ENCODE assay signal across 26 mouse cellular contexts in genomic region chr17:11030936-11031335, GRCm38 (mm10).
"Had no signal": no experiment of that assay in that cellular context is flagged by ENCODE, and none has a peak within 500 bp of the region (broad histone marks: within the 10 kb centered on the region; RNA-seq: fewer than 3 reads in every experiment).

No protein-coding gene starts in this region.

- H3K4me3 ChIP-seq: heart, adult 2 months; heart, embryonic 13.5 days; heart, embryonic 15.5 days; hindbrain, embryonic 10.5 days; hindbrain, embryonic 12.5 days; intestine, embryonic 15.5 days; layer of hippocampus, adult 2 months; left cerebral cortex, adult 2 months; limb, embryonic 15.5 days; liver, embryonic 12.5 days had no signal

- ATAC-seq: hindbrain, embryonic 16.5 days; inflammation-experienced regulatory T-cells, adult 6 months; intestine, embryonic 15.5 days; intestine, postnatal 0 days; liver, embryonic 12.5 days had no signal

- H3K4me2 ChIP-seq: heart, embryonic 11.5 days; heart, embryonic 13.5 days; heart, embryonic 15.5 days; hindbrain, embryonic 12.5 days; hindbrain, embryonic 14.5 days; intestine, embryonic 15.5 days; limb, embryonic 15.5 days; liver, embryonic 12.5 days had no signal

- H3K9ac ChIP-seq: heart, embryonic 13.5 days; heart, embryonic 15.5 days; hindbrain, embryonic 12.5 days; hindbrain, embryonic 14.5 days; intestine, embryonic 15.5 days; limb, embryonic 15.5 days; liver, embryonic 12.5 days; liver, embryonic 14.5 days had no signal

- H3K27me3 ChIP-seq: heart, embryonic 13.5 days; heart, embryonic 15.5 days; hindbrain, embryonic 12.5 days; intestine, embryonic 15.5 days; limb, embryonic 15.5 days; liver, embryonic 12.5 days had no signal

- H3K27ac ChIP-seq: heart, adult 2 months; heart, embryonic 13.5 days; heart, embryonic 15.5 days; hindbrain, embryonic 10.5 days; hindbrain, embryonic 12.5 days; hindbrain, embryonic 14.5 days; intestine, embryonic 15.5 days; layer of hippocampus, adult 2 months; left cerebral cortex, adult 2 months; limb, embryonic 15.5 days; liver, embryonic 12.5 days; liver, embryonic 14.5 days had no signal

- H3K9me3 ChIP-seq: heart, embryonic 15.5 days; hindbrain, embryonic 10.5 days; hindbrain, embryonic 12.5 days; intestine, embryonic 15.5 days; limb, embryonic 15.5 days; liver, embryonic 12.5 days had no signal

- H3K4me1 ChIP-seq: heart, embryonic 13.5 days; heart, embryonic 15.5 days; hindbrain, embryonic 10.5 days; hindbrain, embryonic 12.5 days; intestine, embryonic 15.5 days; liver, embryonic 12.5 days had no signal

- DNase-seq: gastrocnemius, postnatal 14 days; gastrocnemius, postnatal 36 days; heart, adult 11 months; heart, adult 2 months; heart, postnatal 14 days; heart, postnatal 4 days; kidney, adult 18-20 months; kidney, adult 8-10 months; kidney, postnatal 10 days; kidney, postnatal 25 days; kidney, postnatal 4 days had no signal

- H3K36me3 ChIP-seq: heart, embryonic 13.5 days; heart, embryonic 15.5 days; hindbrain, embryonic 10.5 days; hindbrain, embryonic 12.5 days; intestine, embryonic 15.5 days; limb, embryonic 15.5 days; liver, embryonic 12.5 days had no signal
